Mouse (Mus musculus) leukemia stem cell, adult 10-12 weeks (primary cell): ENCODE data around the gene Reg3d. TPM values are rescaled to one million over a fixed set of nuclear protein-coding genes. Genes with fewer than 3 reads are reported as not detected.

Experiments
- polyA plus RNA-seq: library from polyadenylated mRNA; stranded (reverse); fragments of >175 nt; gene quantifications from 2 replicates; pipeline ENCODE4 v1.2.3, GENCODE M21; 2012; ENCODE audit warnings: low replicate concordance

Gene Reg3d
- not detected in 2 replicates for polyA plus RNA-seq

DNA sequence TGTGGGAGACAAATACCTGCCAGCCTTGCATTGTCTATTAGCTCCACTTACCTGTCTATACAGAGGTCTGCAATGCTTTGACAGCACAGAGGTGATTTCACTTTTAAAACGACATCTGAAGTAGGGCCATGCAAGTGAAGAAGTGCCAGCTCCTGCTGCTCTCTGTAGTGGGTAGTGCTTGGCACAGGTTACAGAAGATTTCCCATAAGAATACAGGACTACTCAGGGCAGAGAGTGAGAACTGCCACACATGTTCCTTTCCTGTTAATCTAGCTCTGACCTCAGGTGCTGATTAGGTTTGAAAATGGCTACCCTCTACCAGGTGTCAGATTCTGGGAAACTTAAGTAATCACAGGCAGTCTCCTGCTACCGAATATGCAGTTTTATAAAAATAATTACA lies at the start of gene Reg3d:
Gene Reg3d, minus strand, starts transcription at position 101 of the 400 bp plus-strand sequence.

DNA sequence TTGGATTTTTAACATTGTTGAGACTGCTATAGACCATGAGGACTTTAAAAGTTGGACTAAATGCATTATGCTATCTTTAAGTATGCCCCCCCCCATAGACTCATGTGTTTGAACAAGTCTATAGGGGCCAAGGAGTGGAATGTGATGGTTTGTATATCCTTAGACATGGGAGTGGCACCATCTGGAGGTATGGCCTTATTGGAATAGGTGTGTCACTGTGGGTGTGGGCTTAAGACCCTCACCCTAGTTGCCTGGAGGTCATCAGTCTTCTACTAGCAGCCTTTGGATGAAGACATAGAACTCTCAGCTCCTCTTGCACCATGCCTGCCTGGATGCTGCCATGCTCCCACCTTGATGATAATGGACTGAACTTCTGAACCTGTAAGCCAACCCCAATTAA lies 43.7 kb upstream of the Reg3d start, which contains the start of gene Reg1:
Gene Reg1, plus strand, starts transcription at position 301 of the 400 bp plus-strand sequence.

GRCm38 (mm10) chr6:78395323-78395722 lies 16.7 kb upstream of the Reg3d start, which contains the start of gene Reg2:
Gene Reg2, plus strand, starts transcription at chr6:78395623.

DNA sequence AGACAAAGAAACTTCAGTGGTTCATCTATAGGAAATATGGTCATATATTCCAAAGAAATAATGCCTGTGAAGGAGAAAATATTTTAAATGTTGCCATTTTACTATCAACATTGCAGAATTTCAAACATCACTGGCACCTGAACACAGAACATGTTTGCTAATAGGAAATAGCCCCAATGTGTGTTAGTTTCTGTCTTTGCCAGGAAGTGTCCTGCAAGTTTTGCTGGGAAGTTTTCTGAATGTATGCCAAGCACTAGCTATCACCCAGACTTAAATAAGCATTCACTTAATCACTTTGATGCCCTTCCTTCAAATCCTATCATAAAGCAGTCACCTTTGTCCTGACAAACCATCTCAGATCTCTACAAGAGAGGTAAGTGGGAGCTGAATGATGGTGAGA lies 1.7 kb upstream of the Reg3d start, which contains the start of gene Reg3a:
Gene Reg3a, plus strand, starts transcription at position 301 of the 400 bp plus-strand sequence.

DNA sequence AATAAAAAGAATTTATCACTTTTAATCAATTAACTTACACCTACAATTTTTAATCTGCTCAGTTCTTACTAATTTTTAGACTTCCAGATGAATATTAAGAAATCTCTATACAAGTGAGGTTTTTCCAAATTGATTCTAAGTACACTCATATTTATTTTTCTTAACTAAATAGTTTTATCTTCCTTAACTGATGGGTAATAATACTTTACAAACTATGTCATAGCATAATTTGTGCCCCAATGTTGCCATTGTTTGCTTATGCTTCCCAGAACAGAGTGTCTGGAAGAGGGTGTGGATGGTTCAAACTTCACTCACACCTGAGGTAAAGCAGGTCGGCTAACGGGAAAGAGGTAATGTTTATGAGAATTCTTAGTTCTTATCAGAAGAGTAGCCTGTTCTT lies 8.3 kb downstream of the Reg3d start, which contains the start of gene Reg3b:
Gene Reg3b, plus strand, starts transcription at position 301 of the 400 bp plus-strand sequence.

Other genes starting within 250 kb of the Reg3d start
- not detected in 2 replicates for gene Reg3b, start 8.2 kb downstream of the Reg3d start, polyA plus RNA-seq
- not detected in 2 replicates for gene Reg3a, start 1.8 kb upstream of the Reg3d start, polyA plus RNA-seq
- gene Reg2, start 16.8 kb upstream of the Reg3d start, polyA plus RNA-seq = not detected in 2 replicates
- not detected in 2 replicates for gene Reg1, start 43.8 kb upstream of the Reg3d start, polyA plus RNA-seq
- gene Reg3g, start 90.0 kb upstream of the Reg3d start, polyA plus RNA-seq = not detected in 2 replicates